Mouse (Mus musculus) heart, embryonic 15.5 days (tissue): ENCODE data around the gene Ddit4. TPM values are rescaled to one million over a fixed set of nuclear protein-coding genes. Genes with fewer than 3 reads are reported as not detected.

ENCODE experiments used
- ATAC-seq: fragments of 200-750 bp; cut with Nextera tagmentation; replicated peaks from 2 replicates; pipeline ENCODE4 v1.8.0; 2017; ENCODE audit warnings: low read depth, moderate TSS enrichment; ENCODE audit not compliant: insufficient number of reproducible peaks, insufficient read depth, low FRiP score
- H3K27ac ChIP-seq: fragments of 300-500 bp; sonication (generic); 2 replicates; pipeline ENCODE4 v1.5.1; 2015; ENCODE audit warnings: mild to moderate bottlenecking, inconsistent platforms
- H3K27me3 ChIP-seq: fragments of 300-500 bp; sonication (generic); 2 replicates; pipeline ENCODE4 v1.6.1; 2015; ENCODE audit warnings: inconsistent platforms
- H3K36me3 ChIP-seq: fragments of 300-500 bp; sonication (generic); 2 replicates; pipeline ENCODE4 v1.6.1; 2015; ENCODE audit warnings: mild to moderate bottlenecking, inconsistent platforms
- H3K4me1 ChIP-seq: fragments of 300-500 bp; sonication (generic); replicated peaks from 2 replicates; pipeline ENCODE4 v1.6.1; 2015; ENCODE audit warnings: inconsistent platforms
- H3K4me2 ChIP-seq: fragments of 300-500 bp; sonication (generic); 2 replicates; pipeline ENCODE4 v1.6.1; 2015; ENCODE audit warnings: inconsistent platforms, mild to moderate bottlenecking, moderate library complexity
- H3K4me3 ChIP-seq: fragments of 300-500 bp; sonication (generic); 2 replicates; pipeline ENCODE4 v1.5.1; 2015; ENCODE audit warnings: mild to moderate bottlenecking, inconsistent platforms
- H3K9ac ChIP-seq: fragments of 300-500 bp; sonication (generic); 2 replicates; pipeline ENCODE4 v1.6.1; 2015; ENCODE audit warnings: mild to moderate bottlenecking, inconsistent platforms
- H3K9me3 ChIP-seq: fragments of 300-500 bp; sonication (generic); replicated peaks from 2 replicates; pipeline ENCODE4 v1.6.1; 2016; ENCODE audit warnings: inconsistent platforms
- WGBS: fragments of 180-500 bp; shearing (Covaris S2); methylation state at CpG from one replicate; pipeline ENCODE4 v1.1.7; 2015; ENCODE audit warnings: mixed read lengths; 5-methylcytosine and 5-hydroxymethylcytosine counted together
- polyA plus RNA-seq: library from polyadenylated mRNA; unstranded; fragments of >200 nt; fragmentation: Nextera tagmentation; extraction: Ambion mirVana; gene quantifications from 2 replicates; pipeline ENCODE4 v1.2.1, GENCODE M21; 2015

The Ddit4 gene
- polyA plus RNA-seq, 1 experiment from 2014 or later, result 22.7 TPM

GRCm38 (mm10) chr10:59971813-59972212, 20.2 kb upstream of the Ddit4 start:
- 92% methylated on average over 8 of the region's 8 CpGs for WGBS
- no peak overlapping the region for H3K27ac ChIP-seq
- no peak for ATAC-seq

GRCm38 (mm10) chr10:59970450-59971062, 18.9 kb upstream of the Ddit4 start:
- Histone ChIP-seq H3K27ac (peak overlapping the region; percentile 91), H3K9ac (peak overlapping the region; percentile 64), H3K27me3 (no peaks in the 10 kb centered on the region), H3K4me3 (peak overlapping the region; percentile 54), H3K4me2 (peak overlapping the region; percentile 70), H3K36me3 (no peaks in the 10 kb centered on the region), H3K4me1 (peaks cover 74% of the 10 kb centered on the region), H3K9me3 (no peaks in the 10 kb centered on the region)
- no peak for ATAC-seq
- WGBS, result 24% methylated on average over 6 of the region's 6 CpGs

More at GRCm38 (mm10) chr10:59971813-59972212, 20.2 kb upstream of the Ddit4 start:
- Histone ChIP-seq H3K36me3 (no peaks in the 10 kb centered on the region), H3K4me2 (no peak overlapping the region), H3K4me3 (no peak overlapping the region), H3K27me3 (no peaks in the 10 kb centered on the region), H3K9me3 (no peaks in the 10 kb centered on the region), H3K9ac (no peak overlapping the region), H3K4me1 (peaks cover 73% of the 10 kb centered on the region)

GRCm38 (mm10) chr10:59969821-59970449, 18.3 kb upstream of the Ddit4 start:
- H3K36me3 ChIP-seq, result no peaks in the 10 kb centered on the region
- no peaks in the 10 kb centered on the region for H3K9me3 ChIP-seq
- peak; percentile 54 for ATAC-seq
- peak overlapping the region; percentile 91 for H3K27ac ChIP-seq
- H3K9ac ChIP-seq, result peak overlapping the region; percentile 64
- peak overlapping the region; percentile 70 for H3K4me2 ChIP-seq
- WGBS, result under 1% methylated on average over 25 of the region's 25 CpGs
- H3K27me3 ChIP-seq, result no peaks in the 10 kb centered on the region
- H3K4me3 ChIP-seq, result peak overlapping the region; percentile 54
- peaks cover 75% of the 10 kb centered on the region for H3K4me1 ChIP-seq

- WGBS, result 59% methylated on average over 6 of the region's 6 CpGs
- H3K9ac ChIP-seq, result no peak overlapping the region
- no peak overlapping the region for H3K4me2 ChIP-seq
- no peaks in the 10 kb centered on the region for H3K9me3 ChIP-seq
- no peak overlapping the region for H3K4me3 ChIP-seq
- peaks cover 63% of the 10 kb centered on the region for H3K4me1 ChIP-seq
- H3K27ac ChIP-seq, result peak overlapping the region; percentile 48
- no peak for ATAC-seq
- H3K27me3 ChIP-seq, result no peaks in the 10 kb centered on the region
- no peaks in the 10 kb centered on the region for H3K36me3 ChIP-seq
Observed at GRCm38 (mm10) chr10:59967309-59967942, 15.8 kb upstream of the Ddit4 start.

GRCm38 (mm10) chr10:59966743-59967142, 15.1 kb upstream of the Ddit4 start:
- Histone ChIP-seq H3K9me3 (no peaks in the 10 kb centered on the region), H3K27ac (no peak overlapping the region), H3K4me2 (no peak overlapping the region), H3K4me1 (peaks cover 58% of the 10 kb centered on the region), H3K4me3 (no peak overlapping the region), H3K9ac (no peak overlapping the region), H3K27me3 (no peaks in the 10 kb centered on the region), H3K36me3 (no peaks in the 10 kb centered on the region)
- ATAC-seq, result no peak
- WGBS, result 93% methylated on average over 6 of the region's 6 CpGs

DNA sequence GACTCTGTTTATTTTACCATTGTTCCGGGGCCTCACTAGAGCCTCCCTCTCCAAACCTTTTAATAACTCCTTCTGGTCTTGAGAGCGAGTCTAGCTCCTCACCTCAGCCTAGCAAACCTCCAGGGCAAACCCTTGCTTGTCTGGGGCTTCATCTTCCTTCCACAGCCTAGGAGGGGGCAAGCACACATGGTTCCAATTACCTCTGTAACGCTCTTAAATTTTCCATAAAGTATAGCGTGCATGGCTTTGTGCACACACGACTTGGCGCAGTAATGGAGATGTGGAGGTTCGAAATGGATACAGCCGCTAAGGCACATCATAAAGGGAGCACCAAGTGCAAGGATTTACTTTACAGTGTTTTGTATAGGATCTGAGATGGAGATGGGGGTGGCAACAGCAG, 14.2 kb upstream of the Ddit4 start:
- 77% methylated on average over 8 of the region's 8 CpGs for WGBS
- no peak for ATAC-seq
- H3K9ac ChIP-seq, result 0 out of 2 replicates have a peak overlapping the region, but pooled peaks have one; percentile 18

DNA sequence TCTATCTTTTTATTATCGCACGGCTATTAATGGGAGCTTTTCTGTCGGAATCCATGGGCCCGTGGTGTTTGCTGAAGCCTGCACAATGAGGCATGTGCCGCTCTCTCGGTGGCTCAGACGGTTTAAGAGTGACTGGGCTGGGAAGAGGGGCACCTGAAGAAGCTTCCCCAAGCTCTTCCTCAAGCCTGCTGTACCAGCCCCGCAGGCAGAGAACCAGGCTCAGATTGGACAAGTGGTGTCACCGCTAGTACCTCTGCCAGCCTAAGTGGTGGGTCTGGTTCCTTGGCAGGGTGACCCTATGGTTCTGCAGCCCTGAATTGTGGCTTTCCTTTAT, 13.7 kb upstream of the Ddit4 start:
- H3K36me3 ChIP-seq, result no peaks in the 10 kb centered on the region
- peak overlapping the region; percentile 87 for H3K27ac ChIP-seq
- WGBS, result 25% methylated on average over 9 of the region's 9 CpGs
- no peak overlapping the region for H3K4me3 ChIP-seq
- H3K4me1 ChIP-seq, result peaks cover 45% of the 10 kb centered on the region
- H3K9ac ChIP-seq, result peak overlapping the region; percentile 18; the same call in 1 of the 2 replicates
- H3K27me3 ChIP-seq, result no peaks in the 10 kb centered on the region
- H3K9me3 ChIP-seq, result no peaks in the 10 kb centered on the region
- no peak for ATAC-seq
- H3K4me2 ChIP-seq, result peak overlapping the region; percentile 54; the same call in 1 of the 2 replicates

More for the DNA sequence above, 14.2 kb upstream of the Ddit4 start:
- Histone ChIP-seq H3K27ac (peak overlapping the region; percentile 87), H3K9me3 (no peaks in the 10 kb centered on the region), H3K4me1 (peaks cover 49% of the 10 kb centered on the region), H3K27me3 (no peaks in the 10 kb centered on the region), H3K4me2 (no peak overlapping the region), H3K4me3 (no peak overlapping the region), H3K36me3 (no peaks in the 10 kb centered on the region)

- peak overlapping the region; percentile 87 for H3K27ac ChIP-seq
- 0 out of 2 replicates have a peak overlapping the region, but pooled peaks have one; percentile 10 for H3K4me3 ChIP-seq
- H3K27me3 ChIP-seq, result no peaks in the 10 kb centered on the region
- WGBS, result 7% methylated on average over 23 of the region's 23 CpGs
- H3K4me1 ChIP-seq, result peaks cover 39% of the 10 kb centered on the region
- ATAC-seq, result peak; percentile 56
- H3K36me3 ChIP-seq, result no peaks in the 10 kb centered on the region
- peak overlapping the region; percentile 34; the same call in 1 of the 2 replicates for H3K9ac ChIP-seq
- H3K9me3 ChIP-seq, result no peaks in the 10 kb centered on the region
- H3K4me2 ChIP-seq, result peak overlapping the region; percentile 54
Observed at GRCm38 (mm10) chr10:59964504-59965361, 13.1 kb upstream of the Ddit4 start.

GRCm38 (mm10) chr10:59963609-59964008, 12.0 kb upstream of the Ddit4 start:
- Histone ChIP-seq H3K9ac (no peak overlapping the region), H3K4me3 (no peak overlapping the region), H3K36me3 (no peaks in the 10 kb centered on the region), H3K27ac (peak overlapping the region; percentile 87; the same call in 1 of the 2 replicates), H3K4me2 (no peak overlapping the region), H3K4me1 (peaks cover 35% of the 10 kb centered on the region), H3K9me3 (no peaks in the 10 kb centered on the region), H3K27me3 (peaks cover 4% of the 10 kb centered on the region; the same call in 1 of the 2 replicates)
- WGBS, result 86% methylated on average over 2 of the region's 2 CpGs
- no peak for ATAC-seq

DNA sequence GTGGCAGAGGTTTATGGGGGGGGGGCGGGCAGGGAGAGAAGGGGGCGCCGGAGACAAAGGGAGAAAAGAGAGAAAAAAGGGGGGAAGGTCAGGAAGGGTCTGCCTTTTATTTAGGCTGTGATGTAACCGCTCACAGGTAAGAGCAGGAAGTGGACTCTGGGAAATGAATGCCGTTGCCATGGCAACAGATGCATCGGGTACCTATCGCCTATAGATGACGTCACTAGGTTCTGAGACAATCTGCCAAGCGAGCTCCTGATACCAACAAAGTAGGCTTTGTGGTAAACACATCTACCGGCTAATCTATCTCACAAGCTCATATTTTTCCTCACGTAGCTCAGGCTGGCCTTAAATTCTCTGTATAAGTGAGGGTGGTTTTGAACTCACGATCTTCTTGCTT, 7.9 kb upstream of the Ddit4 start:
- H3K4me1 ChIP-seq, result peaks cover 21% of the 10 kb centered on the region
- no peak overlapping the region for H3K4me3 ChIP-seq
- no peaks in the 10 kb centered on the region for H3K36me3 ChIP-seq
- no peak for ATAC-seq
- no peak overlapping the region for H3K27ac ChIP-seq
- no peak overlapping the region for H3K9ac ChIP-seq
- H3K27me3 ChIP-seq, result peaks cover 4% of the 10 kb centered on the region; the same call in 1 of the 2 replicates
- H3K9me3 ChIP-seq, result no peaks in the 10 kb centered on the region
- no peak overlapping the region for H3K4me2 ChIP-seq
- WGBS, result 84% methylated on average over 12 of the region's 12 CpGs

DNA sequence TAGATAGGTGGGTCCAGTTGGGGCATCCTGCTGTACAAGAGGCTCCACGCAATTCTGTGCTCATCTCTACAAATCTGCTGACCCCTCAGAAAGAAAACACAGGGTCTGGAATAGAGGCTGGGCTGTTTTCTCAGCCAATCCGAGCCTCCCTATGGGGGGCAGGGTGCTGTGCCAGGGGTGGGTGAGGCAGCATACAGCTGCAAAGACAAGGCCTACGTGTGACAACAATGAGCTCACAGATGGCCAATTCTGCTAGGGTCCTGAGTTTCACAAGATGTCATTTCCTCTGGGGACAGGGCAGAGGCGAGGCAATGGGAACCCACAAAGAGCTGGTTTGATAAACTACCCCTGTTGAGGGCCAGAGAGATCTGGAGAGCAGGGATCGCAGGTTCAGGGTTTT, 6.8 kb upstream of the Ddit4 start:
- H3K9me3 ChIP-seq, result no peaks in the 10 kb centered on the region
- WGBS, result 54% methylated on average over 5 of the region's 5 CpGs
- H3K4me1 ChIP-seq, result peaks cover 15% of the 10 kb centered on the region
- no peaks in the 10 kb centered on the region for H3K36me3 ChIP-seq
- no peak overlapping the region for H3K9ac ChIP-seq
- ATAC-seq, result no peak
- H3K27me3 ChIP-seq, result peaks cover 4% of the 10 kb centered on the region; the same call in 1 of the 2 replicates
- H3K4me2 ChIP-seq, result no peak overlapping the region
- H3K27ac ChIP-seq, result no peak overlapping the region
- no peak overlapping the region for H3K4me3 ChIP-seq
